ENCODE assay signal across 19 mouse cellular contexts in genomic region chr16:94721549-94722006, GRCm38 (mm10).
DNase-seq lines count a peak whose midpoint lies in the region; ATAC-seq and TF ChIP-seq lines count a peak whose summit lies in the region.
"Had no signal": no experiment of that assay in that cellular context is flagged by ENCODE, and none has a peak within 500 bp of the region (broad histone marks: within the 10 kb centered on the region; RNA-seq: fewer than 3 reads in every experiment).

No protein-coding gene starts in this region.

- no peaks in the 10 kb centered on the region for H3K27me3 ChIP-seq in embryonic facial prominence, embryonic 14.5 days (replicated peaks; ENCODE audit: control insufficient read depth, insufficient read depth, low read length)
- no peaks in the 10 kb centered on the region; the same call in 1 of the 2 replicates for H3K27me3 ChIP-seq in embryonic facial prominence, embryonic 10.5 days (replicated peaks; ENCODE audit: low read depth, poor library complexity, severe bottlenecking)
- H3K27me3 ChIP-seq in midbrain, embryonic 11.5 days (ENCODE audit: control insufficient read depth, insufficient read depth, low read length): no peaks in the 10 kb centered on the region
- peaks cover 3% of the 10 kb centered on the region; the same call in 1 of the 2 replicates for H3K27me3 ChIP-seq in midbrain, embryonic 13.5 days
- H3K27me3 ChIP-seq in heart, postnatal 0 days (ENCODE audit: control insufficient read depth, insufficient read depth, low read length): no peaks in the 10 kb centered on the region
- peaks cover 7% of the 10 kb centered on the region; the same call in 1 of the 2 replicates for H3K27me3 ChIP-seq in liver, embryonic 11.5 days (replicated peaks; ENCODE audit: control insufficient read depth, insufficient read depth, low read length)
- H3K27me3 ChIP-seq: embryonic facial prominence, embryonic 12.5 days had no signal

- no peak overlapping the region for H3K27ac ChIP-seq in embryonic facial prominence, embryonic 14.5 days (replicated peaks; ENCODE audit: low read depth, low read length)
- H3K27ac ChIP-seq in embryonic facial prominence, embryonic 10.5 days (replicated peaks): no peak overlapping the region
- H3K27ac ChIP-seq in midbrain, embryonic 11.5 days (ENCODE audit: low read depth, low read length): no peak overlapping the region
- H3K27ac ChIP-seq in midbrain, embryonic 13.5 days: no peak overlapping the region
- H3K27ac ChIP-seq in heart, postnatal 0 days (ENCODE audit: low read depth): peak overlapping the region; percentile 98
- no peak overlapping the region for H3K27ac ChIP-seq in liver, embryonic 11.5 days (ENCODE audit: low read depth, low read length)
- H3K27ac ChIP-seq: embryonic facial prominence, embryonic 12.5 days; hindbrain, embryonic 13.5 days; liver, embryonic 14.5 days had no signal

- no peaks in the 10 kb centered on the region for H3K36me3 ChIP-seq in embryonic facial prominence, embryonic 14.5 days (ENCODE audit: control insufficient read depth, insufficient read depth, low read length)
- no peaks in the 10 kb centered on the region for H3K36me3 ChIP-seq in embryonic facial prominence, embryonic 10.5 days (replicated peaks)
- H3K36me3 ChIP-seq in midbrain, embryonic 11.5 days (ENCODE audit: control insufficient read depth, insufficient read depth, low read length): no peaks in the 10 kb centered on the region
- no peaks in the 10 kb centered on the region for H3K36me3 ChIP-seq in midbrain, embryonic 13.5 days
- H3K36me3 ChIP-seq in heart, postnatal 0 days (replicated peaks; ENCODE audit: control insufficient read depth, insufficient read depth, low read length): no peaks in the 10 kb centered on the region
- H3K36me3 ChIP-seq in liver, embryonic 11.5 days (ENCODE audit: control insufficient read depth, insufficient read depth, low read length): no peaks in the 10 kb centered on the region
- H3K36me3 ChIP-seq: embryonic facial prominence, embryonic 12.5 days; hindbrain, embryonic 13.5 days had no signal

- 66% methylated on average over 10 of the region's 10 CpGs for WGBS in embryonic facial prominence, embryonic 14.5 days
- WGBS in embryonic facial prominence, embryonic 10.5 days: 84% methylated on average over 10 of the region's 10 CpGs
- 80% methylated on average over 10 of the region's 10 CpGs for WGBS in midbrain, embryonic 11.5 days
- 84% methylated on average over 10 of the region's 10 CpGs for WGBS in midbrain, embryonic 13.5 days
- WGBS in heart, postnatal 0 days: 24% methylated on average over 10 of the region's 10 CpGs
- WGBS in liver, embryonic 11.5 days: 66% methylated on average over 10 of the region's 10 CpGs

- no peak overlapping the region for H3K9ac ChIP-seq in embryonic facial prominence, embryonic 14.5 days (ENCODE audit: low read depth, low read length)
- H3K9ac ChIP-seq in midbrain, embryonic 11.5 days (ENCODE audit: low read length): no peak overlapping the region
- H3K9ac ChIP-seq in midbrain, embryonic 13.5 days (replicated peaks): no peak overlapping the region
- H3K9ac ChIP-seq in heart, postnatal 0 days (replicated peaks; ENCODE audit: low read depth, low read length): peak overlapping the region; percentile 52; the same call in 1 of the 2 replicates
- H3K9ac ChIP-seq in liver, embryonic 11.5 days (ENCODE audit: low read depth, low read length): no peak overlapping the region
- H3K9ac ChIP-seq: embryonic facial prominence, embryonic 12.5 days; hindbrain, embryonic 13.5 days; liver, embryonic 14.5 days had no signal

- H3K9me3 ChIP-seq in embryonic facial prominence, embryonic 14.5 days (ENCODE audit: control insufficient read depth, low read length): 0 out of 2 replicates have a peak, but pooled peaks cover 4% of the 10 kb centered on the region
- peaks cover 7% of the 10 kb centered on the region; the same call in 1 of the 2 replicates for H3K9me3 ChIP-seq in embryonic facial prominence, embryonic 10.5 days
- no peaks in the 10 kb centered on the region for H3K9me3 ChIP-seq in midbrain, embryonic 11.5 days (ENCODE audit: control insufficient read depth, low read length)
- peaks cover 3% of the 10 kb centered on the region; the same call in 1 of the 2 replicates for H3K9me3 ChIP-seq in midbrain, embryonic 13.5 days
- H3K9me3 ChIP-seq in heart, postnatal 0 days (replicated peaks; ENCODE audit: control insufficient read depth, low read length): peaks cover 1% of the 10 kb centered on the region; the same call in 1 of the 2 replicates
- no peaks in the 10 kb centered on the region for H3K9me3 ChIP-seq in liver, embryonic 11.5 days (ENCODE audit: control insufficient read depth, low read length)
- H3K9me3 ChIP-seq: embryonic facial prominence, embryonic 12.5 days; hindbrain, embryonic 13.5 days had no signal

- peak; percentile 58 for ATAC-seq in embryonic facial prominence, embryonic 14.5 days (ENCODE audit: low read depth)
- no peak for ATAC-seq in midbrain, embryonic 11.5 days (ENCODE audit: low FRiP score)
- ATAC-seq in midbrain, embryonic 13.5 days: no peak
- ATAC-seq in heart, postnatal 0 days (ENCODE audit: insufficient read depth, low read depth): peak; percentile 84
- ATAC-seq in liver, embryonic 11.5 days (replicated peaks; ENCODE audit: low FRiP score): no peak

- no peak overlapping the region for H3K4me3 ChIP-seq in embryonic facial prominence, embryonic 14.5 days (ENCODE audit: low read depth, low read length)
- no peak overlapping the region for H3K4me3 ChIP-seq in embryonic facial prominence, embryonic 10.5 days
- H3K4me3 ChIP-seq in midbrain, embryonic 11.5 days (ENCODE audit: low read depth, low read length): no peak overlapping the region
- H3K4me3 ChIP-seq in midbrain, embryonic 13.5 days (replicated peaks): no peak overlapping the region
- H3K4me3 ChIP-seq in heart, postnatal 0 days (ENCODE audit: low read depth, low read length): peak overlapping the region; percentile 26
- no peak overlapping the region for H3K4me3 ChIP-seq in liver, embryonic 11.5 days (ENCODE audit: low read depth, low read length)
- H3K4me3 ChIP-seq: embryonic facial prominence, embryonic 12.5 days; hindbrain, embryonic 13.5 days had no signal

- H3K4me2 ChIP-seq in embryonic facial prominence, embryonic 14.5 days (ENCODE audit: low read depth, low read length): no peak overlapping the region
- H3K4me2 ChIP-seq in midbrain, embryonic 11.5 days: no peak overlapping the region
- no peak overlapping the region for H3K4me2 ChIP-seq in midbrain, embryonic 13.5 days (replicated peaks)
- peak overlapping the region; percentile 52 for H3K4me2 ChIP-seq in heart, postnatal 0 days (ENCODE audit: low read depth, low read length)
- H3K4me2 ChIP-seq in liver, embryonic 11.5 days: no peak overlapping the region
- H3K4me2 ChIP-seq: embryonic facial prominence, embryonic 12.5 days; hindbrain, embryonic 13.5 days had no signal

- peak; percentile 85 for DNase-seq in embryonic facial prominence, embryonic 14.5 days (ENCODE audit: low spot score)
- no peak for DNase-seq in embryonic facial prominence, embryonic 10.5 days (ENCODE audit: low spot score)
- DNase-seq in midbrain, embryonic 11.5 days (ENCODE audit: low spot score, missing footprints): peak; percentile 39
- peak; percentile 95 for DNase-seq in heart, postnatal 0 days (ENCODE audit: low spot score)
- DNase-seq in urinary bladder, postnatal 36 days (ENCODE audit: low spot score in 2 of 2): no peak
- no peak for DNase-seq in thymus, postnatal 10 days (ENCODE audit: low spot score in 2 of 2)
- DNase-seq in liver, embryonic 11.5 days (ENCODE audit: low spot score): no peak
- DNase-seq: adrenal gland, postnatal 10 days; cerebellum, adult 18-20 months; gastrocnemius, postnatal 36 days; kidney, adult 9 months; lung, postnatal 14 days; retina, postnatal 1 day; right cerebral cortex, postnatal 4 days; thymus, postnatal 36 days had no signal

- TF ChIP-seq EP300 in heart, postnatal 0 days (IDR thresholded peaks at IDR 0.05; ENCODE audit: low read depth): peak; percentile 89

- H3K4me1 ChIP-seq in embryonic facial prominence, embryonic 14.5 days (ENCODE audit: control insufficient read depth, insufficient read depth, low read length): peaks cover 8% of the 10 kb centered on the region; the same call in 1 of the 2 replicates
- peaks cover 17% of the 10 kb centered on the region for H3K4me1 ChIP-seq in embryonic facial prominence, embryonic 10.5 days
- no peaks in the 10 kb centered on the region for H3K4me1 ChIP-seq in midbrain, embryonic 11.5 days (ENCODE audit: control insufficient read depth, insufficient read depth, low read length)
- peaks cover 10% of the 10 kb centered on the region for H3K4me1 ChIP-seq in midbrain, embryonic 13.5 days (replicated peaks)
- peaks cover 41% of the 10 kb centered on the region for H3K4me1 ChIP-seq in heart, postnatal 0 days (ENCODE audit: control insufficient read depth, insufficient read depth)
- H3K4me1 ChIP-seq in liver, embryonic 11.5 days (replicated peaks; ENCODE audit: control insufficient read depth, insufficient read depth, low read length): peaks cover 2% of the 10 kb centered on the region; the same call in 1 of the 2 replicates

- no peak for TF ChIP-seq CTCF in heart, postnatal 0 days (IDR thresholded peaks at IDR 0.05; ENCODE audit: low read depth)

Comparison
In these comparisons a context has a peak if more than half of its experiments do, and no peak if none do; other contexts are left out.
1. DNase-seq: peak in embryonic facial prominence, embryonic 14.5 days (single experiment), midbrain, embryonic 11.5 days (single experiment) and heart, postnatal 0 days (single experiment); none in embryonic facial prominence, embryonic 10.5 days (single experiment), urinary bladder, postnatal 36 days (0 of 2), thymus, postnatal 10 days (0 of 2) and liver, embryonic 11.5 days (single experiment).
2. ATAC-seq: peak in embryonic facial prominence, embryonic 14.5 days (single experiment) and heart, postnatal 0 days (single experiment); none in midbrain, embryonic 11.5 days (single experiment), midbrain, embryonic 13.5 days (single experiment) and liver, embryonic 11.5 days (single experiment).